Mouse (Mus musculus) testis, adult 2 months (tissue): ENCODE data around the gene L3mbtl1.

Experiments
- CTCF ChIP-seq: fragments of 200-500 bp; IDR thresholded peaks from 2 replicates; pipeline ENCODE4 v1.5.1; 2012; ENCODE audit warnings: low read depth, mild to moderate bottlenecking, inconsistent platforms, low read length, moderate library complexity; ENCODE audit not compliant: control insufficient read depth, insufficient read depth, insufficient replicate concordance
- POLR2A ChIP-seq: fragments of 200-500 bp; IDR thresholded peaks from 2 replicates; pipeline ENCODE4 v1.6.1; 2012; ENCODE audit warnings: low read depth, mild to moderate bottlenecking, inconsistent platforms, low read length, moderate library complexity; ENCODE audit not compliant: control insufficient read depth

DNA sequence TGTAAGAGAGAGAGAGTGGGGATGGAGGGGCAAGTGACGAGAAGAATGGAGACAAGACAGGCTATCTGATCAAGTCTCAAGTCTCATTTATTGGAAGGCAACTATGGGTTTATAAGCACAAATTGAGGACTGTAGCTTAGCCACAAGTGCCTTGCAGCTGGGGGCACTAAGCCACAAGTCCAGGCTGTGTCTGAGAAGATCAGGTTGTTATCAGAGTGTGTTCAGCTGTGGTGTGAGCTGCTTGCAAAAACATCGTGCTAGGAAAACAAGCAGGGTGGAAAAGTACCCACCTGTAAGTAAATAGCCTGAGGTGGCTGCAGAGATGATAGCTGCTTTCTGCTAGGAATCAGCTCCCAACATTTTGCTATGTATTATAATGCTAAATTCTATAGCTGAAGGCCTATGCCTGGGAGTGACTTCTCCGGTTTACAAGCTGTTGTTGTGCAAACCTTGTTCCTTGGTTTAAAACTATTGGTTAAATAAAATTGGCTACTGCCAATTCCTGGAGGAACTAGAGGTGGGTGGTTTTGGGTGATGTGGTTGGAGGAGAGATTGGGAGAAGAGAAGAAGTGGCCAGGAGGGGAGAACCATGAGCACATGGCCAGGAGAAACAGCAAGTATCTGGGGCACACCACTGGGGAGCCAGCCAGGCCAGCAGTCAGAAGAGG is 15.2 kb upstream of the L3mbtl1 start:
- TF ChIP-seq POLR2A: no peak
- TF ChIP-seq CTCF: no peak
